ENCODE assay signal across 8 mouse cellular contexts in the genomic region with DNA sequence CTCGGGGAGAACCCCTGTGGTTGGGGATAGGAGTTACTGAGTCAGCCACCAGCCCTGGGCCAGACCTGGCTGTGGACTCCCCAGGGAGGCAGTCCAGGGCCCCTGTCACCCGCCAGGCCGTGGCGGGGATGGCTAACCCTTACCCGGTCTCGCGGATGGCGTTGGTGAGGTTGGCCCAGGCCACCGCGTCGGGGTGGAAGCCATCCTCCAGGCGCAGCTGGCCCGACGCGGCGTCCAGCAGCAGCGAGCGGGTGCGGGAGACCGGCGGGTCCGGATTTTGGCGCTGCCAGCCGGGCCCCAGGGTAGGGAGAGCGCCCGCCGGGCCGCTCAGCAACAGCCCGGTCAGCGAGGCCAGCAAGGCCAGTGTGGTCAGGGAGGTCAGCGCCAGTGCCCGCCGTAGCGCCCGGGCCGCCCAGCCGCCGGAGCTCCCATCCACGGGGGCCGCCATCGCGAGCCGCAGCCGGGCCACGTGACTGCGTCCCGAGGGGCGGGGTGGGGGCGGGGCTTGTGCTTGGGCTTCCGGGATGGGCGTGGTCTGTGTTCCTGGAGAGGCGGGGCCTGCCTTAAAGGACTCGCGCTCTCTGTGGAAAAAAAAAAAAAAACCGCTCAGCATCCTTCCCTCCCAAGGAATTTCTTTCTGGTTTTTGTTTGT. TPM values are rescaled to one million over a fixed set of nuclear protein-coding genes. Genes with fewer than 3 reads are reported as not detected.
DNase-seq lines count a peak whose midpoint lies in the region; ATAC-seq and TF ChIP-seq lines count a peak whose summit lies in the region.

A gene (minus strand): TSS at position 482 of the 652 bp plus-strand sequence.

- H3K27me3 ChIP-seq in G1E (ENCODE audit: insufficient read depth, low read length), result peaks cover 9% of the 10 kb centered on the region
- H3K27me3 ChIP-seq in forebrain, embryonic 15.5 days, result no peaks in the 10 kb centered on the region
- H3K27me3 ChIP-seq in lung, embryonic 15.5 days, result no peaks in the 10 kb centered on the region

- 1% methylated on average over 49 of the region's 55 CpGs for WGBS in forebrain, embryonic 15.5 days
- under 1% methylated on average over 55 of the region's 55 CpGs for WGBS in lung, embryonic 15.5 days
- under 1% methylated on average over 55 of the region's 55 CpGs for WGBS in olfactory bulb, adult 2 months

- no peak for TF ChIP-seq CTCF in G1E (IDR thresholded peaks at IDR 0.05; ENCODE audit: low read depth, low read length)
- no peak for TF ChIP-seq CTCF in layer of hippocampus, adult 2 months (conservative IDR thresholded peaks at IDR 0.05)
- TF ChIP-seq CTCF in olfactory bulb, adult 2 months (IDR thresholded peaks at IDR 0.05; ENCODE audit: insufficient read depth, low read depth, low read length), result no peak

- peak; percentile 68 for TF ChIP-seq POLR2A in olfactory bulb, adult 2 months (IDR thresholded peaks at IDR 0.05; ENCODE audit: insufficient read depth, low read depth, low read length)

- no peak within 1 kb of the TSS for H3K27ac ChIP-seq in forebrain, embryonic 15.5 days (replicated peaks)
- H3K27ac ChIP-seq in layer of hippocampus, adult 2 months, result peak within 1 kb of the TSS; percentile 90
- no peak within 1 kb of the TSS for H3K27ac ChIP-seq in lung, embryonic 15.5 days
- H3K27ac ChIP-seq in olfactory bulb, adult 2 months (ENCODE audit: insufficient read depth, low read depth, low read length), result no peak within 1 kb of the TSS

- H3K4me2 ChIP-seq in forebrain, embryonic 15.5 days (replicated peaks), result peak within 1 kb of the TSS; percentile 94
- H3K4me2 ChIP-seq in lung, embryonic 15.5 days, result peak within 1 kb of the TSS; percentile 92

- H3K9ac ChIP-seq in forebrain, embryonic 15.5 days (replicated peaks), result peak within 1 kb of the TSS; percentile 83
- peak within 1 kb of the TSS; percentile 73 for H3K9ac ChIP-seq in lung, embryonic 15.5 days

- intact Hi-C loops in heart, postnatal 36 days (cut with DNase I), result loop anchor here (2.0 to 10.0 kb wide), 2 partner anchors 242 to 310 kb away; a partner anchor contains a TSS

- H3K4me1 ChIP-seq in G1E (ENCODE audit: insufficient read depth, low read depth, low read length), result peaks cover 29% of the 10 kb centered on the region
- H3K4me1 ChIP-seq in forebrain, embryonic 15.5 days, result peaks cover 19% of the 10 kb centered on the region
- peaks cover 29% of the 10 kb centered on the region for H3K4me1 ChIP-seq in lung, embryonic 15.5 days
- peaks cover 18% of the 10 kb centered on the region for H3K4me1 ChIP-seq in olfactory bulb, adult 2 months (ENCODE audit: control insufficient read depth, insufficient read depth, low read length)

- H3K4me3 ChIP-seq in G1E (ENCODE audit: low read depth, low read length), result peak within 1 kb of the TSS; percentile 97
- peak within 1 kb of the TSS; percentile 90 for H3K4me3 ChIP-seq in forebrain, embryonic 15.5 days
- H3K4me3 ChIP-seq in layer of hippocampus, adult 2 months, result peak within 1 kb of the TSS; percentile 97
- H3K4me3 ChIP-seq in lung, embryonic 15.5 days, result peak within 1 kb of the TSS; percentile 83
- peak within 1 kb of the TSS; percentile 84 for H3K4me3 ChIP-seq in olfactory bulb, adult 2 months (ENCODE audit: insufficient read depth, low read depth, low read length)

- peaks cover 28% of the 10 kb centered on the region for H3K36me3 ChIP-seq in G1E (replicated peaks)
- H3K36me3 ChIP-seq in forebrain, embryonic 15.5 days, result no peaks in the 10 kb centered on the region
- H3K36me3 ChIP-seq in lung, embryonic 15.5 days, result no peaks in the 10 kb centered on the region

- peak; percentile 78 for DNase-seq in G1E (ENCODE audit: low spot score)
- peak; percentile 75 for DNase-seq in cerebellum, adult 11 months
- DNase-seq in heart, postnatal 36 days, result peak; percentile 81 to 85
- DNase-seq in layer of hippocampus, adult 2 months (ENCODE audit: low spot score in 2 of 2), result peak; percentile 75 to 77
- peak; percentile 38 to 46 for DNase-seq in thymus, adult 18-20 months

- no peaks in the 10 kb centered on the region for H3K9me3 ChIP-seq in G1E (replicated peaks)
- H3K9me3 ChIP-seq in forebrain, embryonic 15.5 days, result no peaks in the 10 kb centered on the region
- H3K9me3 ChIP-seq in lung, embryonic 15.5 days, result no peaks in the 10 kb centered on the region

- peak; percentile 42; the same call in 1 of the 2 replicates for ATAC-seq in G1E (ENCODE audit: extremely low read depth, insufficient number of reproducible peaks, low FRiP score, poor library complexity, severe bottlenecking)
- peak; percentile 70 for ATAC-seq in forebrain, embryonic 15.5 days (replicated peaks)
- ATAC-seq in lung, embryonic 15.5 days (ENCODE audit: borderline replicate concordance, extremely low read depth, low FRiP score, low TSS enrichment), result peak; percentile 77

RNA-seq across cellular contexts. Expression of the gene that starts here (rescaled TPM):
- 13.2 and 19.6 TPM in 2 replicates for total RNA-seq in G1E (2014; fragmentation: Nextera tagmentation)
- total RNA-seq in G1E (2017), result 8.4 and 8.7 TPM in 2 replicates
- polyA plus RNA-seq in G1E (2012), result 20.6 and 26.1 TPM in 2 replicates
- 24.0 and 25.6 TPM in 2 replicates for polyA plus RNA-seq in forebrain, embryonic 15.5 days (2015; fragmentation: Nextera tagmentation; extraction: Ambion mirVana)
- total RNA-seq in heart, postnatal 36 days (2021), result 10 to 100 TPM; 37.3 to 49.8 TPM
- total RNA-seq in layer of hippocampus, adult 2 months (2021), result 10 to 100 TPM; 62.6 to 66.0 TPM
- 52.6 and 56.1 TPM in 2 replicates for polyA plus RNA-seq in lung, embryonic 15.5 days (2015; fragmentation: Nextera tagmentation; extraction: Ambion mirVana)
- not detected in 2 replicates for polyA plus RNA-seq in olfactory bulb, adult 2 months (2012; ENCODE audit: insufficient read depth, insufficient read length, low replicate concordance, missing spikeins)
